Comparison of ENCODE assay signal across 9 mouse cellular contexts in the genomic region with DNA sequence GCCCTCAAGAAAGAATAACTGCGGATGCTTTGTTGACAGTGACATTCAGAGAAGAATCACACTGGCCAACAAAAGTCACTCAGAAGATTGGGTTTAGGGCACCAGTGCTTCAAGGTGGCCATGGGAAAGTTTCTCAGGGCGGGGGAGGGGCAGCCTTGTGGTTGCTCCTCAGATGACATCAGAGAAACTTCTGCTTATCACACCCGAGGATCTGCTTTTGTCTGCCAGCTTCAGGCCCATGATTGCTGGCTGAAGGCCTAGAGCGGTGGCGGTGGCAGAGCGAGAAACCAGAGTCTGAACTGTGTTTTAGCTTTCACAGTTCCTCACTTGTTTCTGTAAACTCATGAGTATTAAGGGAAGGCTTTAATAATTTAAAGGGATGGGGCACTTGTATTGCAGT. TPM values are rescaled to one million over a fixed set of nuclear protein-coding genes. Genes with fewer than 3 reads are reported as not detected.
DNase-seq lines count a peak whose midpoint lies in the region; ATAC-seq and TF ChIP-seq lines count a peak whose summit lies in the region.
"Had no signal": no experiment of that assay in that cellular context is flagged by ENCODE, and none has a peak within 500 bp of the region (broad histone marks: within the 10 kb centered on the region; RNA-seq: fewer than 3 reads in every experiment).

No protein-coding gene starts in this region.

- H3K9me3 ChIP-seq in hindbrain, embryonic 11.5 days (ENCODE audit: control insufficient read depth, low read length) = no peaks in the 10 kb centered on the region
- no peaks in the 10 kb centered on the region for H3K9me3 ChIP-seq in hindbrain, postnatal 0 days (ENCODE audit: low read length)
- H3K9me3 ChIP-seq: limb, embryonic 12.5 days had no signal

- H3K4me1 ChIP-seq in hindbrain, embryonic 11.5 days (replicated peaks; ENCODE audit: control insufficient read depth, insufficient read depth, low read length) = no peaks in the 10 kb centered on the region
- H3K4me1 ChIP-seq in hindbrain, postnatal 0 days (ENCODE audit: insufficient read depth, low read length) = no peaks in the 10 kb centered on the region

- H3K27me3 ChIP-seq in hindbrain, embryonic 11.5 days (ENCODE audit: control insufficient read depth, insufficient read depth, low read length) = no peaks in the 10 kb centered on the region
- H3K27me3 ChIP-seq in hindbrain, postnatal 0 days (ENCODE audit: insufficient read depth, low read length) = no peaks in the 10 kb centered on the region

- no peak for TF ChIP-seq CTCF in hindbrain, postnatal 0 days (IDR thresholded peaks at IDR 0.05; ENCODE audit: low read depth)

- no peak overlapping the region for H3K4me3 ChIP-seq in hindbrain, embryonic 11.5 days (ENCODE audit: low read depth, low read length)
- H3K4me3 ChIP-seq in hindbrain, postnatal 0 days (ENCODE audit: low read length) = no peak overlapping the region
- H3K4me3 ChIP-seq: limb, embryonic 12.5 days had no signal

- no peaks in the 10 kb centered on the region for H3K36me3 ChIP-seq in hindbrain, embryonic 11.5 days (ENCODE audit: control insufficient read depth, insufficient read depth, low read length)
- H3K36me3 ChIP-seq in hindbrain, postnatal 0 days (ENCODE audit: insufficient read depth, low read length) = no peaks in the 10 kb centered on the region
- H3K36me3 ChIP-seq: limb, embryonic 12.5 days had no signal

- no peak overlapping the region for H3K4me2 ChIP-seq in hindbrain, embryonic 11.5 days (replicated peaks; ENCODE audit: low read depth, low read length)
- H3K4me2 ChIP-seq in hindbrain, postnatal 0 days (ENCODE audit: low read depth, low read length) = no peak overlapping the region
- H3K4me2 ChIP-seq: limb, embryonic 12.5 days had no signal

- H3K27ac ChIP-seq in hindbrain, embryonic 11.5 days (ENCODE audit: low read depth, low read length) = no peak overlapping the region
- H3K27ac ChIP-seq in hindbrain, postnatal 0 days = no peak overlapping the region
- H3K27ac ChIP-seq: limb, embryonic 12.5 days had no signal

- H3K9ac ChIP-seq in hindbrain, embryonic 11.5 days (ENCODE audit: low read depth, low read length) = no peak overlapping the region
- H3K9ac ChIP-seq in hindbrain, postnatal 0 days (replicated peaks; ENCODE audit: low read length) = no peak overlapping the region
- H3K9ac ChIP-seq: limb, embryonic 12.5 days had no signal

- no peak for ATAC-seq in hindbrain, embryonic 11.5 days (ENCODE audit: low FRiP score)
- no peak for ATAC-seq in hindbrain, postnatal 0 days
- peak; percentile 59 for ATAC-seq in granulocyte monocyte progenitor cell, adult 5-6 weeks (replicated peaks; ENCODE audit: poor library complexity, severe bottlenecking)

- peak; percentile 22 for DNase-seq in hindbrain, embryonic 11.5 days (ENCODE audit: low spot score)
- DNase-seq in hindbrain, postnatal 0 days (ENCODE audit: low spot score) = no peak
- DNase-seq in Muller cell, postnatal 12 days (ENCODE audit: inconsistent ontology term) = peak; percentile 62
- peak; percentile 89 to 94 for DNase-seq in natural killer cell, adult 2 months (ENCODE audit: low spot score in 2 of 2)
- no peak for DNase-seq in ovary, adult 18-20 months (ENCODE audit: low spot score)
- DNase-seq in cerebellum, postnatal 36 days = no peak
- DNase-seq in heart, postnatal 4 days = no peak

- 68% methylated on average over 6 of the region's 6 CpGs for whole genome bisulfite sequencing in hindbrain, embryonic 11.5 days
- 58% methylated on average over 6 of the region's 6 CpGs for WGBS in hindbrain, postnatal 0 days

RNA-seq across cellular contexts. Expression of a gene that starts 13.6 kb away (rescaled TPM):
- polyA plus RNA-seq in hindbrain, embryonic 11.5 days (2014; fragmentation: Nextera tagmentation; extraction: Ambion mirVana) = 9.1 and 10.5 TPM in 2 replicates
- total RNA-seq in hindbrain, postnatal 0 days (2014; rRNA removed) = 10.9 and 16.1 TPM in 2 replicates
- 5.4 and 6.1 TPM in 2 replicates for polyA plus RNA-seq in hindbrain, postnatal 0 days (2015; fragmentation: Nextera tagmentation; extraction: Ambion mirVana)
- total RNA-seq in granulocyte monocyte progenitor cell, adult 5-6 weeks (2014; fragmentation: Nextera tagmentation) = 0.99 and 1.6 TPM in 2 replicates
- 2.6 and 5.3 TPM in 2 replicates for total RNA-seq in granulocyte monocyte progenitor cell, adult 5-6 weeks (2017)
- total RNA-seq in heart, postnatal 4 days (2021) = 10 to 100 TPM; 22.6 to 23.1 TPM

RNA-seq across cellular contexts. Expression of a gene that starts 52.0 kb away (rescaled TPM):
- polyA plus RNA-seq in hindbrain, embryonic 11.5 days (2014; fragmentation: Nextera tagmentation; extraction: Ambion mirVana) = 3.1 and 3.3 TPM in 2 replicates
- total RNA-seq in hindbrain, postnatal 0 days (2014; rRNA removed) = 0.25 and 0.42 TPM in 2 replicates
- polyA plus RNA-seq in hindbrain, postnatal 0 days (2015; fragmentation: Nextera tagmentation; extraction: Ambion mirVana) = 0.33 and 0.47 TPM in 2 replicates
- not detected in 2 replicates for total RNA-seq in granulocyte monocyte progenitor cell, adult 5-6 weeks (2014; fragmentation: Nextera tagmentation)
- total RNA-seq in granulocyte monocyte progenitor cell, adult 5-6 weeks (2017) = not detected in 2 replicates
- total RNA-seq in heart, postnatal 4 days (2021) = under 1 TPM; 0.31 to 0.32 TPM

Comparison
In these comparisons a context has a peak if more than half of its experiments do, and no peak if none do; other contexts are left out.
1. DNase-seq: peak in hindbrain, embryonic 11.5 days (single experiment), Muller cell, postnatal 12 days (single experiment) and natural killer cell, adult 2 months (2 of 2); none in hindbrain, postnatal 0 days (single experiment), ovary, adult 18-20 months (single experiment), cerebellum, postnatal 36 days (0 of 2) and heart, postnatal 4 days (single experiment).